Mouse (Mus musculus): ENCODE results near the gene Ate1.

- no peak for TF ChIP-seq CTCF (IDR thresholded peaks at IDR 0.05; ENCODE audit: low read depth)
- TF ChIP-seq EP300 (IDR thresholded peaks at IDR 0.05; ENCODE audit: low read depth) = no peak
Measured at GRCm38 (mm10) chr7:130560933-130561332, 40.8 kb upstream of the Ate1 start.
